ENCODE assay signal across 13 mouse cellular contexts in the genomic region with DNA sequence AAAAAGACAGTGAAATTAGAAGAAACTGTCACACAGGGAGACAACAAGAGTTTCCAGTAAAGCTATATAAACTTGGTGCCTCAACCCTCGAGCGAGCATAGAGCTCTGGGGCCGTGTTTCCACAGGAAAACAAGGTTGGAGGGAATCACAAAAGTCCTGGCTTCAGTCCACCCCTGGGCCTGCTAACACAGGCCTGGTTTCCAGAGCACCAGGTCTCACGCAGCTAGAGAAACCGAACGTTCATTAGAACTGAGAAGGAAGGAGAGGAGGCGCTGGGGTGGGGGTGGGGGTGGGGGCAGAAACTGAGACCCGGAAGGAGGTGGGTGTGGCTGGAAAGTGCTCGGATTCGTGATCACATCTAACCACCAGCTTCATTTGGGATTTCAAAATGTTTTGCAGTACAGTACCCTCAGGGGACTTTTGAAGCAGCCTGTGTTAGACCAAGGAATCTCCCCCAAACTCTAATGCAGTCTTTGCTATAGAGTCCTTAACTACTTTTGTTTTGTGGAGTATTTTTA.
DNase-seq lines count a peak whose midpoint lies in the region; ATAC-seq and TF ChIP-seq lines count a peak whose summit lies in the region.
"Had no signal": no experiment of that assay in that cellular context is flagged by ENCODE, and none has a peak within 500 bp of the region (broad histone marks: within the 10 kb centered on the region; RNA-seq: fewer than 3 reads in every experiment).

No protein-coding gene starts in this region.

- peaks cover 13% of the 10 kb centered on the region for H3K4me1 ChIP-seq in lung, embryonic 14.5 days (ENCODE audit: insufficient read depth)
- peaks cover 43% of the 10 kb centered on the region for H3K4me1 ChIP-seq in limb, embryonic 13.5 days
- H3K4me1 ChIP-seq in stomach, embryonic 16.5 days (ENCODE audit: control insufficient read depth, insufficient read depth, low read length) = peaks cover 17% of the 10 kb centered on the region

- no peak overlapping the region for H3K4me3 ChIP-seq in lung, embryonic 14.5 days (ENCODE audit: low read depth, low read length)
- H3K4me3 ChIP-seq in limb, embryonic 13.5 days = no peak overlapping the region
- no peak overlapping the region for H3K4me3 ChIP-seq in stomach, embryonic 16.5 days (replicated peaks; ENCODE audit: low read length)
- H3K4me3 ChIP-seq: heart, embryonic 13.5 days had no signal

- 30% methylated on average over 10 of the region's 10 CpGs for WGBS in lung, embryonic 14.5 days
- 19% methylated on average over 10 of the region's 10 CpGs for WGBS in limb, embryonic 13.5 days
- WGBS in stomach, embryonic 16.5 days = 27% methylated on average over 10 of the region's 10 CpGs

- no peaks in the 10 kb centered on the region for H3K27me3 ChIP-seq in lung, embryonic 14.5 days (ENCODE audit: insufficient read depth, low read length)
- H3K27me3 ChIP-seq in limb, embryonic 13.5 days = no peaks in the 10 kb centered on the region
- H3K27me3 ChIP-seq in stomach, embryonic 16.5 days (ENCODE audit: control insufficient read depth, insufficient read depth, low read length) = no peaks in the 10 kb centered on the region
- H3K27me3 ChIP-seq: heart, embryonic 13.5 days had no signal

- no peak overlapping the region for H3K4me2 ChIP-seq in lung, embryonic 14.5 days
- no peak overlapping the region for H3K4me2 ChIP-seq in limb, embryonic 13.5 days (replicated peaks)
- H3K4me2 ChIP-seq in stomach, embryonic 16.5 days (ENCODE audit: low read depth, low read length) = no peak overlapping the region
- H3K4me2 ChIP-seq: heart, embryonic 13.5 days; midbrain, embryonic 11.5 days had no signal

- no peak for TF ChIP-seq CTCF in lung, embryonic 14.5 days (IDR thresholded peaks at IDR 0.05; ENCODE audit: low read depth)

- no peaks in the 10 kb centered on the region for H3K9me3 ChIP-seq in lung, embryonic 14.5 days (ENCODE audit: low read depth, low read length)
- H3K9me3 ChIP-seq in limb, embryonic 13.5 days = no peaks in the 10 kb centered on the region
- no peaks in the 10 kb centered on the region for H3K9me3 ChIP-seq in stomach, embryonic 16.5 days (replicated peaks; ENCODE audit: control insufficient read depth, low read length)

- peak; percentile 29; the same call in 1 of the 2 replicates for ATAC-seq in lung, embryonic 14.5 days (ENCODE audit: insufficient read depth)
- peak; percentile 66 for ATAC-seq in limb, embryonic 13.5 days (ENCODE audit: low FRiP score, low read depth)
- ATAC-seq in stomach, embryonic 16.5 days (ENCODE audit: insufficient read depth, low FRiP score) = 0 out of 2 replicates have a peak, but pooled peaks have one; percentile 3

- H3K27ac ChIP-seq in lung, embryonic 14.5 days (ENCODE audit: low read depth) = peak overlapping the region; percentile 73
- H3K27ac ChIP-seq in limb, embryonic 13.5 days = peak overlapping the region; percentile 0; the same call in 1 of the 2 replicates
- peak overlapping the region; percentile 39 for H3K27ac ChIP-seq in stomach, embryonic 16.5 days (ENCODE audit: low read length)
- H3K27ac ChIP-seq: heart, embryonic 13.5 days had no signal

- no peaks in the 10 kb centered on the region for H3K36me3 ChIP-seq in lung, embryonic 14.5 days (ENCODE audit: insufficient read depth)
- H3K36me3 ChIP-seq in limb, embryonic 13.5 days = no peaks in the 10 kb centered on the region
- no peaks in the 10 kb centered on the region for H3K36me3 ChIP-seq in stomach, embryonic 16.5 days (ENCODE audit: control insufficient read depth, insufficient read depth, low read length)
- H3K36me3 ChIP-seq: heart, embryonic 13.5 days had no signal

- peak; percentile 57 to 62 for DNase-seq in cerebellum, postnatal 14 days
- DNase-seq in cerebellum, adult 18-20 months = no peak
- DNase-seq in lung, embryonic 14.5 days = peak; percentile 56
- no peak for DNase-seq in lung, postnatal 25 days (ENCODE audit: low spot score)
- no peak for DNase-seq in cerebellum, adult 9-11 months
- no peak for DNase-seq in cerebellum, adult 11 months
- DNase-seq: adrenal gland, adult 2 months; kidney, adult 2 months; right cerebral cortex, adult 18-20 months had no signal

- 0 out of 2 replicates have a peak overlapping the region, but pooled peaks have one; percentile 6 for H3K9ac ChIP-seq in lung, embryonic 14.5 days
- no peak overlapping the region for H3K9ac ChIP-seq in limb, embryonic 13.5 days
- no peak overlapping the region for H3K9ac ChIP-seq in stomach, embryonic 16.5 days (ENCODE audit: low read length)
- H3K9ac ChIP-seq: heart, embryonic 13.5 days had no signal

Comparison
In these comparisons a context has a peak if more than half of its experiments do, and no peak if none do; other contexts are left out.
1. DNase-seq: peak in cerebellum, postnatal 14 days (2 of 2) and lung, embryonic 14.5 days (single experiment); none in cerebellum, adult 18-20 months (0 of 2), lung, postnatal 25 days (single experiment), cerebellum, adult 9-11 months (single experiment) and cerebellum, adult 11 months (single experiment).
2. ATAC-seq: peak in every context shown above with its lines; median percentile 66 in limb, embryonic 13.5 days; 29 in lung, embryonic 14.5 days; 3 in stomach, embryonic 16.5 days.
3. H3K27ac ChIP-seq: peak in every context shown above with its lines; median percentile 73 in lung, embryonic 14.5 days; 39 in stomach, embryonic 16.5 days; 0 in limb, embryonic 13.5 days.